31 mouse cellular contexts compared by ENCODE assay signal in the genomic region with DNA sequence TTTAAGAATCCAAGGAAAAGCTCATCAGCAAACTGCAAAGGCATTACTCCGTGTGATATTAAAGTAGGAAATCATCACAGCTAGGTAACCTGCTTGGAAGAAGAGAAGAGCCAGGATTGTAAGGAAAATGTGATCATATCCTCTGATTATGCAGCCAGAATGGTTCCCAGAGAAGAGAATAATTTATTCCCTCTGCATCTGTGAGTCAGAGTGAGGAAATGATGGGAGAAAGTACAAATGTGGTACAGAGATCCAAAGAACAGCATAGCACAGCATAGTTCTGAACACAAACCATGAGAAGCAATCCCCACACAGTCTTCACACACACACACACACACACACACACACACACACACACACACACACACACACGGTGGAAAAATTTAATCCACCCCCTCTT. TPM values are rescaled to one million over a fixed set of nuclear protein-coding genes. Genes with fewer than 3 reads are reported as not detected.
DNase-seq lines count a peak whose midpoint lies in the region; TF ChIP-seq lines count a peak whose summit lies in the region.
"Had no signal": no experiment of that assay in that cellular context is flagged by ENCODE, and none has a peak within 500 bp of the region (broad histone marks: within the 10 kb centered on the region; RNA-seq: fewer than 3 reads in every experiment).

No protein-coding gene starts in this region.

- TF ChIP-seq CTCF in brain, embryonic 14.5 days (IDR thresholded peaks at IDR 0.05; ENCODE audit: borderline replicate concordance, extremely low read depth, insufficient read depth, insufficient read length): no peak

- H3K4me3 ChIP-seq in hindbrain, embryonic 10.5 days: no peak overlapping the region
- H3K4me3 ChIP-seq: embryonic facial prominence, embryonic 10.5 days; embryonic facial prominence, embryonic 13.5 days; forebrain, embryonic 10.5 days; forebrain, embryonic 13.5 days; heart, embryonic 12.5 days; heart, embryonic 15.5 days had no signal

- no peak for TF ChIP-seq POLR2A in brain, embryonic 14.5 days (IDR thresholded peaks at IDR 0.05; ENCODE audit: borderline replicate concordance, extremely low read depth, insufficient read depth, insufficient read length, poor library complexity, severe bottlenecking)

- intact Hi-C loops in left cerebral cortex, postnatal 14 days (cut with DNase I): no loop called here

- H3K9me3 ChIP-seq in hindbrain, embryonic 10.5 days: no peaks in the 10 kb centered on the region
- H3K9me3 ChIP-seq: embryonic facial prominence, embryonic 10.5 days; embryonic facial prominence, embryonic 13.5 days; forebrain, embryonic 10.5 days; forebrain, embryonic 13.5 days; G1E; heart, embryonic 12.5 days; heart, embryonic 15.5 days had no signal

- H3K27me3 ChIP-seq in hindbrain, embryonic 10.5 days (ENCODE audit: insufficient read depth, poor library complexity, severe bottlenecking): no peaks in the 10 kb centered on the region
- H3K27me3 ChIP-seq: CH12.LX; embryonic facial prominence, embryonic 13.5 days; forebrain, embryonic 13.5 days; heart, embryonic 12.5 days; heart, embryonic 15.5 days had no signal

- DNase-seq in layer of hippocampus, adult 11-12 months (ENCODE audit: low spot score): peak; percentile 5
- DNase-seq in layer of hippocampus, postnatal 10 days (ENCODE audit: low spot score in 2 of 2): no peak
- peak; percentile 5 to 29 for DNase-seq in left cerebral cortex, postnatal 14 days (ENCODE audit: low spot score in 2 of 2)
- DNase-seq in left cerebral cortex, adult 11 months (ENCODE audit: low spot score): no peak
- peak; percentile 4 for DNase-seq in brain, embryonic 14.5 days (ENCODE audit: low read depth)
- DNase-seq in telencephalon, adult 2 months (ENCODE audit: low read depth, low spot score): peak; percentile 26
- no peak for DNase-seq in hindbrain, embryonic 10.5 days (ENCODE audit: low spot score)
- DNase-seq: adrenal gland, postnatal 10 days; adrenal gland, postnatal 36 days; B cell, adult 2 months; cerebellum, adult 11-12 months; cerebellum, adult 8-10 months; cerebellum, postnatal 10 days; cerebellum, postnatal 36 days; embryo, embryonic 11 days; gastrocnemius, postnatal 25 days; heart, adult 18-20 months; heart, postnatal 10 days; heart, postnatal 36 days had no signal

- H3K4me1 ChIP-seq in hindbrain, embryonic 10.5 days (replicated peaks): no peaks in the 10 kb centered on the region
- H3K4me1 ChIP-seq: embryonic facial prominence, embryonic 10.5 days; embryonic facial prominence, embryonic 13.5 days; forebrain, embryonic 10.5 days; forebrain, embryonic 13.5 days; heart, embryonic 12.5 days; heart, embryonic 15.5 days had no signal

- 92% methylated on average over 2 of the region's 2 CpGs for WGBS in hindbrain, embryonic 10.5 days

- no peaks in the 10 kb centered on the region for H3K36me3 ChIP-seq in hindbrain, embryonic 10.5 days
- H3K36me3 ChIP-seq: embryonic facial prominence, embryonic 10.5 days; embryonic facial prominence, embryonic 13.5 days; forebrain, embryonic 10.5 days; G1E; heart, embryonic 12.5 days; heart, embryonic 15.5 days had no signal

- no peak overlapping the region for H3K27ac ChIP-seq in hindbrain, embryonic 10.5 days
- H3K27ac ChIP-seq: embryonic facial prominence, embryonic 10.5 days; embryonic facial prominence, embryonic 13.5 days; forebrain, embryonic 10.5 days; forebrain, embryonic 13.5 days; heart, embryonic 15.5 days; hindbrain, embryonic 14.5 days; hindbrain, postnatal 0 days had no signal

RNA-seq across cellular contexts. Expression of gene Mgat4c, which starts 40.2 kb away (rescaled TPM):
- total RNA-seq in layer of hippocampus, postnatal 10 days (2021): 10 to 100 TPM; 38.0 to 39.8 TPM
- 10 to 100 TPM; 23.1 to 24.2 TPM for total RNA-seq in left cerebral cortex, postnatal 14 days (2021)
- polyA plus RNA-seq in brain, embryonic 14.5 days (2012; rRNA removed): 4.4 and 9.7 TPM in 2 replicates
- 0.71 and 4.1 TPM in 2 replicates for polyA plus RNA-seq in hindbrain, embryonic 10.5 days (2016; fragmentation: Nextera tagmentation; extraction: Ambion mirVana)
- total RNA-seq: CH12.LX; gastrocnemius, adult 8-10 months; gastrocnemius, postnatal 25 days; heart, adult 18-20 months; heart, postnatal 10 days; heart, postnatal 36 days had no signal
- polyA plus RNA-seq: G1E; gonadal fat pad, adult 2 months; heart, embryonic 15.5 days had no signal

Comparison
In these comparisons a context has a peak if more than half of its experiments do, and no peak if none do; other contexts are left out.
1. DNase-seq: peak in layer of hippocampus, adult 11-12 months (single experiment), left cerebral cortex, postnatal 14 days (2 of 2), brain, embryonic 14.5 days (single experiment) and telencephalon, adult 2 months (single experiment); none in layer of hippocampus, postnatal 10 days (0 of 2), left cerebral cortex, adult 11 months (single experiment) and hindbrain, embryonic 10.5 days (single experiment).